Mouse (Mus musculus) testis, adult 2 months (tissue): ENCODE measurements around the gene Tmem52.

Source experiments
- CTCF ChIP-seq: fragments of 200-500 bp; IDR thresholded peaks from 2 replicates; pipeline ENCODE4 v1.5.1; 2012; ENCODE audit warnings: low read depth, mild to moderate bottlenecking, inconsistent platforms, low read length, moderate library complexity; ENCODE audit not compliant: control insufficient read depth, insufficient read depth, insufficient replicate concordance
- POLR2A ChIP-seq: fragments of 200-500 bp; IDR thresholded peaks from 2 replicates; pipeline ENCODE4 v1.6.1; 2012; ENCODE audit warnings: low read depth, mild to moderate bottlenecking, inconsistent platforms, low read length, moderate library complexity; ENCODE audit not compliant: control insufficient read depth

GRCm38 (mm10) chr4:155423988-155424387 lies 44.9 kb upstream of the Tmem52 start:
- no peak for TF ChIP-seq POLR2A
- TF ChIP-seq CTCF, result no peak
